26 mouse cellular contexts compared by ENCODE assay signal in genomic region chr7:48864671-48865458, GRCm38 (mm10). TPM values are rescaled to one million over a fixed set of nuclear protein-coding genes. Genes with fewer than 3 reads are reported as not detected.
DNase-seq lines count a peak whose midpoint lies in the region; ATAC-seq and TF ChIP-seq lines count a peak whose summit lies in the region.
"Had no signal": no experiment of that assay in that cellular context is flagged by ENCODE, and none has a peak within 500 bp of the region (broad histone marks: within the 10 kb centered on the region; RNA-seq: fewer than 3 reads in every experiment).

No protein-coding gene starts in this region.

- 30% methylated on average over 9 of the region's 9 CpGs for WGBS in liver, embryonic 14.5 days (ENCODE audit: insufficient replicate concordance)

- no peaks in the 10 kb centered on the region for H3K27me3 ChIP-seq in CH12.LX (replicated peaks)
- H3K27me3 ChIP-seq in liver, embryonic 14.5 days (ENCODE audit: control insufficient read depth, insufficient read depth, low read length) = no peaks in the 10 kb centered on the region
- H3K27me3 ChIP-seq: heart, embryonic 12.5 days; limb, embryonic 12.5 days; neural tube, embryonic 15.5 days had no signal

- no peak overlapping the region for H3K4me3 ChIP-seq in CH12.LX (replicated peaks in 1 of 3; ENCODE audit: low read depth in 2 of 3, low read length in 2 of 3, poor library complexity in 1 of 3)
- no peak overlapping the region for H3K4me3 ChIP-seq in liver, embryonic 14.5 days (ENCODE audit: insufficient read depth in 1 of 2, low read depth in 2 of 2, low read length in 2 of 2)
- H3K4me3 ChIP-seq: heart, embryonic 12.5 days; limb, embryonic 12.5 days; midbrain, embryonic 10.5 days; neural tube, embryonic 15.5 days had no signal

- no peak for TF ChIP-seq POLR2A in CH12.LX (IDR thresholded peaks at IDR 0.05; ENCODE audit: low read depth, low read length)

- peaks cover 0 to 13% of the 10 kb centered on the region in 2 experiments; a peak in 1 of 4 replicates for H3K4me1 ChIP-seq in CH12.LX (ENCODE audit: control insufficient read depth in 1 of 2, insufficient read depth in 2 of 2)
- H3K4me1 ChIP-seq in liver, embryonic 14.5 days (replicated peaks; ENCODE audit: control insufficient read depth in 2 of 2, insufficient read depth in 2 of 2, low read length in 1 of 2) = peaks cover 0 to 4% of the 10 kb centered on the region in 2 experiments; a peak in 3 of 4 replicates
- H3K4me1 ChIP-seq: limb, embryonic 12.5 days; midbrain, embryonic 10.5 days; neural tube, embryonic 15.5 days had no signal

- no peak for TF ChIP-seq EP300 in CH12.LX (IDR thresholded peaks at IDR 0.05; ENCODE audit: low read length)
- peak; percentile 45; the same call in 1 of the 2 replicates for TF ChIP-seq EP300 in liver, embryonic 14.5 days (IDR thresholded peaks at IDR 0.05; ENCODE audit: low read depth)

- TF ChIP-seq CTCF in CH12.LX (conservative IDR thresholded peaks at IDR 0.05 in 1 of 2, IDR thresholded peaks at IDR 0.05 in 1 of 2; ENCODE audit: low read depth in 2 of 2, low read length in 2 of 2) = no peak
- no peak for TF ChIP-seq CTCF in liver, embryonic 14.5 days (IDR thresholded peaks at IDR 0.05; ENCODE audit: low read depth)

- H3K27ac ChIP-seq in CH12.LX (ENCODE audit: insufficient read depth, low read depth) = no peak overlapping the region
- no peak overlapping the region for H3K27ac ChIP-seq in liver, embryonic 14.5 days
- H3K27ac ChIP-seq: hindbrain, postnatal 0 days; limb, embryonic 12.5 days; midbrain, embryonic 10.5 days; neural tube, embryonic 15.5 days; stomach, postnatal 0 days had no signal

- H3K36me3 ChIP-seq in CH12.LX (replicated peaks in 1 of 2; ENCODE audit: control insufficient read depth in 1 of 2, insufficient read depth in 1 of 2, low read length in 1 of 2) = peaks cover 22 to 58% of the 10 kb centered on the region in 2 experiments
- H3K36me3 ChIP-seq in liver, embryonic 14.5 days (replicated peaks; ENCODE audit: control insufficient read depth, insufficient read depth, low read depth) = peaks cover 50% of the 10 kb centered on the region
- H3K36me3 ChIP-seq: neural tube, embryonic 15.5 days had no signal

- peak; percentile 65 for ATAC-seq in liver, embryonic 14.5 days (ENCODE audit: insufficient read depth)
- ATAC-seq in megakaryocyte progenitor cell, adult 5-6 weeks (replicated peaks; ENCODE audit: poor library complexity) = peak; percentile 73
- ATAC-seq: hindbrain, postnatal 0 days; intestine, postnatal 0 days; midbrain, embryonic 16.5 days had no signal

- H3K9me3 ChIP-seq in CH12.LX (replicated peaks; ENCODE audit: low read length) = no peaks in the 10 kb centered on the region
- H3K9me3 ChIP-seq in liver, embryonic 14.5 days (ENCODE audit: control insufficient read depth, low read length) = no peaks in the 10 kb centered on the region
- H3K9me3 ChIP-seq: heart, embryonic 12.5 days; limb, embryonic 12.5 days; midbrain, embryonic 10.5 days; neural tube, embryonic 15.5 days had no signal

- in situ Hi-C loops in CH12.LX (cut with MboI; ENCODE audit: low pct_ligation_motif_present, low pct_unique_long_range_greater_than_20kb, low sequenced_read_pairs) = no loop called here

- no peak overlapping the region for H3K4me2 ChIP-seq in CH12.LX (ENCODE audit: insufficient read depth, low read depth, poor library complexity, severe bottlenecking)
- no peak overlapping the region for H3K4me2 ChIP-seq in liver, embryonic 14.5 days (ENCODE audit: low read depth)
- H3K4me2 ChIP-seq: heart, embryonic 12.5 days; limb, embryonic 12.5 days; neural tube, embryonic 15.5 days had no signal

- H3K79me2 ChIP-seq in CH12.LX (replicated peaks; ENCODE audit: control insufficient read depth, extremely low read depth, insufficient read depth, poor library complexity, severe bottlenecking) = no peaks in the 10 kb centered on the region

- peak; percentile 59 for DNase-seq in 416B (ENCODE audit: low read depth)
- peak; percentile 37 for DNase-seq in CH12.LX (ENCODE audit: extremely low read depth)
- DNase-seq in liver, embryonic 14.5 days (ENCODE audit: low read depth in 3 of 3, low spot score in 3 of 3) = no peak
- no peak for DNase-seq in urinary bladder, postnatal 25 days (ENCODE audit: low spot score)
- no peak for DNase-seq in ovary, postnatal 14 days (ENCODE audit: low spot score)
- DNase-seq in urinary bladder, adult 2 months (ENCODE audit: low spot score) = no peak
- DNase-seq: adrenal gland, adult 2 months; cerebellum, adult 11-12 months; cerebellum, postnatal 10 days; heart, adult 18-20 months; heart, postnatal 10 days; kidney, postnatal 36 days; lung, adult 2 months had no signal

- no peak for TF ChIP-seq RAD21 in CH12.LX (IDR thresholded peaks at IDR 0.05; ENCODE audit: low read depth, low read length)

- no peak overlapping the region for H3K9ac ChIP-seq in CH12.LX (ENCODE audit: insufficient read depth, low read depth)
- no peak overlapping the region for H3K9ac ChIP-seq in liver, embryonic 14.5 days (replicated peaks)
- H3K9ac ChIP-seq: heart, embryonic 12.5 days; limb, embryonic 12.5 days; neural tube, embryonic 15.5 days had no signal

- dilution Hi-C loops in CH12.LX (cut with MboI; ENCODE audit: extremely low pct_ligation_motif_present, extremely low pct_unique_long_range_greater_than_20kb, low sequenced_read_pairs) = no loop called here

TF ChIP-seq in CH12.LX, 34 proteins besides CTCF, POLR2A, EP300 and RAD21:
- TF ChIP-seq MXI1 (IDR thresholded peaks at IDR 0.05; ENCODE audit: low read depth, low read length) (no peak), ELF1 (IDR thresholded peaks at IDR 0.05; ENCODE audit: low read depth, low read length) (no peak), CHD2 (IDR thresholded peaks at IDR 0.05; ENCODE audit: low read length) (no peak), ZC3H11A (IDR thresholded peaks at IDR 0.05; ENCODE audit: low read depth, low read length) (no peak), USF1 (IDR thresholded peaks at IDR 0.05; ENCODE audit: low read depth, low read length) (no peak), ZKSCAN1 (IDR thresholded peaks at IDR 0.05; ENCODE audit: borderline replicate concordance, low read depth, low read length) (no peak), MAX (IDR thresholded peaks at IDR 0.05; ENCODE audit: low read length) (no peak), PAX5 (IDR thresholded peaks at IDR 0.05; ENCODE audit: low read length) (no peak)
TF ChIP-seq in CH12.LX: peak in this region for 0.

RNA-seq across cellular contexts. Expression of gene E2f8, which starts 16.5 kb away (rescaled TPM):
- total RNA-seq in CH12.LX (2012; rRNA removed) (3.8 and 5.3 TPM in 2 replicates), CH12.LX (2014; rRNA removed) (2.4 and 2.6 TPM in 2 replicates)
- 14.1 and 17.1 TPM in 2 replicates for polyA plus RNA-seq in CH12.LX (2012; ENCODE audit: insufficient read length, low read depth)
- 23.6 and 25.9 TPM in 2 replicates for polyA plus RNA-seq in liver, embryonic 14.5 days (2012; rRNA removed)
- polyA plus RNA-seq in liver, embryonic 14.5 days (2014; fragmentation: Nextera tagmentation; extraction: Ambion mirVana) = 28.2 and 32.0 TPM in 2 replicates
- total RNA-seq in megakaryocyte progenitor cell, adult 5-6 weeks (2015) = 107 and 115 TPM in 2 replicates
- 29.3 and 30.6 TPM in 2 replicates for total RNA-seq in megakaryocyte progenitor cell, adult 5-6 weeks (2017)
- polyA plus RNA-seq in urinary bladder, adult 2 months (2012; rRNA removed) = 0.48 and 0.60 TPM in 2 replicates

RNA-seq across cellular contexts. Expression of gene Csrp3, which starts 17.0 kb away (rescaled TPM):
- total RNA-seq in CH12.LX (2012; rRNA removed) = 1.4 and 1.7 TPM in 2 replicates
- 2.3 and 2.5 TPM in 2 replicates for total RNA-seq in CH12.LX (2014; rRNA removed)
- 0.29 TPM in 1 of 2 replicates, not detected in the other for polyA plus RNA-seq in CH12.LX (2012; ENCODE audit: insufficient read length, low read depth)
- 0.07 TPM in 1 of 2 replicates, not detected in the other for polyA plus RNA-seq in liver, embryonic 14.5 days (2012; rRNA removed)
- 0.30 TPM in 1 of 2 replicates, not detected in the other for polyA plus RNA-seq in liver, embryonic 14.5 days (2014; fragmentation: Nextera tagmentation; extraction: Ambion mirVana)
- 4.3 and 5.1 TPM in 2 replicates for total RNA-seq in megakaryocyte progenitor cell, adult 5-6 weeks (2015)
- 2.2 and 4.8 TPM in 2 replicates for total RNA-seq in megakaryocyte progenitor cell, adult 5-6 weeks (2017)
- polyA plus RNA-seq in urinary bladder, adult 2 months (2012; rRNA removed) = not detected in 2 replicates
- total RNA-seq: adrenal gland, adult 2 months; hindbrain, postnatal 0 days; left cerebral cortex, postnatal 14 days had no signal
- polyA plus RNA-seq: adrenal gland, adult 2 months; forebrain, embryonic 11.5 days; hindbrain, embryonic 11.5 days; hindbrain, postnatal 0 days; midbrain, embryonic 16.5 days; small intestine, adult 2 months had no signal

RNA-seq across cellular contexts. Expression of gene Nav2, which starts 43.7 kb away (rescaled TPM):
- total RNA-seq in CH12.LX (2012; rRNA removed) (under 0.01 TPM in 1 of 2 replicates, not detected in the other), CH12.LX (2014; rRNA removed) (not detected in 2 replicates)
- 0.16 TPM in 1 of 2 replicates, not detected in the other for polyA plus RNA-seq in CH12.LX (2012; ENCODE audit: insufficient read length, low read depth)
- polyA plus RNA-seq in liver, embryonic 14.5 days (2012; rRNA removed) = 1.3 and 1.5 TPM in 2 replicates
- polyA plus RNA-seq in liver, embryonic 14.5 days (2014; fragmentation: Nextera tagmentation; extraction: Ambion mirVana) = 1.6 and 2.0 TPM in 2 replicates
- total RNA-seq in megakaryocyte progenitor cell, adult 5-6 weeks (2015) = 21.7 and 27.0 TPM in 2 replicates
- total RNA-seq in megakaryocyte progenitor cell, adult 5-6 weeks (2017) = 16.4 TPM in 2 replicates
- 4.6 and 13.9 TPM in 2 replicates for polyA plus RNA-seq in urinary bladder, adult 2 months (2012; rRNA removed)

Comparison
In these comparisons a context has a peak if more than half of its experiments do, and no peak if none do; other contexts are left out.
1. DNase-seq: peak in 416B (single experiment) and CH12.LX (single experiment); none in liver, embryonic 14.5 days (0 of 3), urinary bladder, postnatal 25 days (single experiment), ovary, postnatal 14 days (single experiment) and urinary bladder, adult 2 months (single experiment).